Mouse (Mus musculus): Measurements from ENCODE around the gene Anapc2. TPM values are rescaled to one million over a fixed set of nuclear protein-coding genes. Genes with fewer than 3 reads are reported as not detected.

Anapc2 gene
- 45.1 and 48.8 TPM in 2 replicates for polyA plus RNA-seq (2015; fragmentation: Nextera tagmentation; extraction: Ambion mirVana)

GRCm38 (mm10) chr2:25271827-25272511 is at the start of gene Anapc2, which contains the start of gene Ssna1:
Gene Anapc2 (plus strand): TSS chr2:25272478.
Gene Ssna1 (minus strand): TSS chr2:25272438.

DNA sequence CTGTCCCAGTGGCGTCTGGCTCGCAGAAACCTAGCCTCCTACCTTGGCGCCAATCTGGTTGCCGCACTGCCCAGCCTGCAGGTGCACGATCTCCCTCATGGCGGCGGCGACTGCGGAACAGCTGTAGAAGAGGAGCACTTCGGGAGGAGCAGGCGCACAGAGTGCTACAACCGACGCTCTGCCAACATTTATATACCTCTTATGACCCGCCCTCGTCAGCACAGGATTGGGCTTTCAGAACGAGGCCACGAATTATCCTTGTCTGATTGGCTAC is 47.8 kb upstream of the Anapc2 start, which contains the start of gene Tubb4b:
Tubb4b (minus strand) TSS at position 211 of the 274 bp plus-strand sequence.

GRCm38 (mm10) chr2:25234050-25234449 is 38.2 kb upstream of the Anapc2 start, which contains the start of gene Slc34a3:
Gene Slc34a3 (minus strand): TSS chr2:25234364.

DNA sequence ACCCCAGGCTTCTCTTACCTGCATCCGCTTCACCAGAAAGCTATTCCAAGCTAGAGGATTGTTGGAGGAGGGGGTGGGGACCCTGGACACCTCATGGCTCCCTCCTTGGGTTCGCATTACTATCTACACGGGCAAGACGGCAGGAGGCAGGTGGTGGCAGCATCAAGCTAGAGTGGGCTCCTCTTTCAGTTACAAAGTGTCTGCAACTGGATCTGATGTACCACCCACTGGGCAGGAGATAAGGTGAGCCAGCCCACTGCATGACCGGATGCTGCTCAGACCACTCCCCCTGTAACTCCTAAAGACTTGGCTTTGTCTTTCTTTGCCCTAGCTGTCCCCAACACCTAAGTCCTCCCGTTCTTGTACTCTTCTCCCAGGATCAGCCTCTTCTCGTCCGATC is 35.7 kb upstream of the Anapc2 start, which contains the start of gene Rnf224:
Rnf224 (minus strand) TSS at position 174 of the 400 bp plus-strand sequence.

GRCm38 (mm10) chr2:25242101-25242506 is 30.2 kb upstream of the Anapc2 start, which contains the start of the genes Rnf208 and Cysrt1:
Gene Rnf208 (plus strand): TSS chr2:25242255.
Gene Cysrt1 (minus strand): TSS chr2:25242452.

GRCm38 (mm10) chr2:25246183-25247072 is 25.9 kb upstream of the Anapc2 start, which contains the start of gene AL732309.1:
Gene AL732309.1 (minus strand): TSS chr2:25246863.

GRCm38 (mm10) chr2:25255284-25255779 is 16.9 kb upstream of the Anapc2 start, which contains the start of gene Tmem203:
Gene Tmem203 (plus strand): TSS chr2:25255439.

GRCm38 (mm10) chr2:25262291-25262767 is 9.9 kb upstream of the Anapc2 start, which contains the start of gene Tprn:
Gene Tprn (plus strand): TSS chr2:25262618.

DNA sequence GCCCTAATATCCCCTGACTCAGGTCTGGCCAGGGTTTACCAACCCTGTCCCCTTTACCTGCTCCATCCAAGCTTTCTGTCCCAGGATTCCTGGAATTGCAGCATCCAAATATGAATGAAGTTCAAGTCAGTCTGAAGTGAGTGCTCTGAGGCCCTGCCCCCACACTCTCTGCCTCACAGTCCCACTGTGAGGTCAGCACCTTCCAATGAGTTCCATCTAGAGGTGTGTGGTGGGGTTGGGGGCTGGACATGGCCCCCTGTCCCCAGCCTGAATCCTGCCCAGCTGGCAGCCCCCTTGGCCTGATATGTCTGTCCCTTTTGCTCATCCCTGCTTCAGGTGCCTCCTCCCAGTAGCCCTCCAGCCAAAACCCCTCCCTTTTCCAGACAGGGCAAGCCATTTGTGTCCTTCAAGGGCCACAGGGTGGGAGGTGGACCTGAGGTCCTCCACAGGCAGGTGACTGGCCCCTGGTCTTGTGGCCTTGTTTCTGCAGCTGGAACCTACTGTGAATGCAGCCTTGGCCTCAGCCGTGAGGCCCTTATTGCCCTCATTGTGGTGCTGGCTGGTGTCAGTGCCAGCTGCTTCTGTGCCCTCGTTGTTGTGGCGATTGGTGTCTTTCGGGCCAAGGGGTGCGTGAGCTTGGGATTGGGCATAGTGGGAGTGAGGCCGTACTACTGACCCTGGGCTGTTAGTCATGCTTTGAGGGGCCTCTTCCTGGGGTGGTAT is 15.8 kb downstream of the Anapc2 start, which contains the start of gene Tmem210:
Tmem210 (plus strand) TSS at position 219 of the 723 bp plus-strand sequence.

GRCm38 (mm10) chr2:25289651-25290050 is 17.4 kb downstream of the Anapc2 start, which contains the start of gene Lrrc26:
Gene Lrrc26 (plus strand): TSS chr2:25289915.

GRCm38 (mm10) chr2:25318971-25319773 is 46.9 kb downstream of the Anapc2 start, which contains the start of gene Grin1:
Gene Grin1 (minus strand): TSS chr2:25319187.

DNA sequence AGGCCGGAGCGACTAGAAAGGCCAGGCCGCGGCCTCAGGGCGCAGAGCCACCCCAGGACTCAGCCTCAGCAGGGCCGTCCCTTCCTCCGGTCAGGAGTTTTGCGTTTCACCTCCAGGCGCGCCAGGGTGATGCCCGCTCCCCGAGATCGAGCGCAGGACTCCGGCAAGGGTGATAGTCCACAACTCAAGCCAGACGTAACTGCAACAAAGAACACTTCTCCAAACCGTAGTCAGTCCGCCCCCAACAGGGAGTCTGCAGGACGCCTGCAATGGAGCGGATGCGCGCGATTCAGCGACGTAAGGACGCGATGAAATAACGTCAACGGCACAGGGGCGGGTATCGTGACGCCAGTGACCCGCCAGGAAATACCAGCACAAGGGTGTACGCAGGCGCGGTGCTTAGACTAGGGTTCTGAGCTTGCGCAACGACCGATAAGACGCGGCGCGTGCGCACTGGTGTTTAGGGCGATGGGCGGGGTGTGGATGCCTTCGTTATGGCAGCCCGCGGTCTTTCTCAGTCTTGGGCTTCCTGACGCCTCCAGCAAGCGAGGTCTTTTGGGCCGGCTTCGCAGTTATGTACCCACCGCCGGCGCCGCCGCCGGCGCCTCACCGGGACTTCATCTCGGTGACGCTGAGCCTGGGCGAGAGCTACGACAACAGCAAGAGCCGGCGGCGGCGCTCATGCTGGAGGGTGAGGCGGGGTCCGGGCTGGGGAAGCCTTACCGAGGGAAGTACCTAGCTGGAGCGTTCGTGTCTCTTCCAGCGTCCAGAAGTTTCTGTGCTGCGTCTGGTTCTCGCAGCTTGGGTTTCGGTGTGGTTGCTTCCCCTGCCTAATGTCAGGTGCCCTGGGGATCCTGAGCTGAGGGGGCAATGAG is 60.2 kb downstream of the Anapc2 start, which contains the start of gene Man1b1:
Man1b1 (plus strand) TSS at position 53 of the 875 bp plus-strand sequence.

Other genes starting within 250 kb of the Anapc2 start
- 16.5 and 22.2 TPM in 2 replicates for gene Nsmf, start 218.1 kb upstream of the Anapc2 start, polyA plus RNA-seq (2015; fragmentation: Nextera tagmentation; extraction: Ambion mirVana)
- not detected in 2 replicates for gene Entpd8, start 192.2 kb upstream of the Anapc2 start, polyA plus RNA-seq (2015; fragmentation: Nextera tagmentation; extraction: Ambion mirVana)
- gene Noxa1, start 177.3 kb upstream of the Anapc2 start, polyA plus RNA-seq (2015; fragmentation: Nextera tagmentation; extraction: Ambion mirVana): 0.07 and 0.21 TPM in 2 replicates
- gene Nrarp, start 91.7 kb upstream of the Anapc2 start, polyA plus RNA-seq (2015; fragmentation: Nextera tagmentation; extraction: Ambion mirVana): 5.3 and 5.6 TPM in 2 replicates
- gene Tor4a, start 75.6 kb upstream of the Anapc2 start, polyA plus RNA-seq (2015; fragmentation: Nextera tagmentation; extraction: Ambion mirVana): 9.0 and 12.1 TPM in 2 replicates
- gene Nelfb, start 61.0 kb upstream of the Anapc2 start, polyA plus RNA-seq (2015; fragmentation: Nextera tagmentation; extraction: Ambion mirVana): 46.6 and 50.8 TPM in 2 replicates
- not detected in 2 replicates for gene Stpg3, start 57.8 kb upstream of the Anapc2 start, polyA plus RNA-seq (2015; fragmentation: Nextera tagmentation; extraction: Ambion mirVana)
- gene Fam166a, start 53.7 kb upstream of the Anapc2 start, polyA plus RNA-seq (2015; fragmentation: Nextera tagmentation; extraction: Ambion mirVana): 0.82 and 1.2 TPM in 2 replicates
- gene Tubb4b, start 47.8 kb upstream of the Anapc2 start, polyA plus RNA-seq (2015; fragmentation: Nextera tagmentation; extraction: Ambion mirVana): 605 and 682 TPM in 2 replicates
- 0.07 TPM in 1 of 2 replicates, not detected in the other for gene Slc34a3, start 38.1 kb upstream of the Anapc2 start, polyA plus RNA-seq (2015; fragmentation: Nextera tagmentation; extraction: Ambion mirVana)
- gene Rnf224, start 35.7 kb upstream of the Anapc2 start, polyA plus RNA-seq (2015; fragmentation: Nextera tagmentation; extraction: Ambion mirVana): 0.10 TPM in 1 of 2 replicates, not detected in the other
- gene Rnf208, start 30.2 kb upstream of the Anapc2 start, polyA plus RNA-seq (2015; fragmentation: Nextera tagmentation; extraction: Ambion mirVana): 0.69 and 0.85 TPM in 2 replicates
- not detected in 2 replicates for gene Cysrt1, start 30.0 kb upstream of the Anapc2 start, polyA plus RNA-seq (2015; fragmentation: Nextera tagmentation; extraction: Ambion mirVana)
- 2.9 and 3.5 TPM in 2 replicates for gene AL732309.1, start 25.6 kb upstream of the Anapc2 start, polyA plus RNA-seq (2015; fragmentation: Nextera tagmentation; extraction: Ambion mirVana)
- 31.2 and 35.2 TPM in 2 replicates for gene Tmem203, start 17.0 kb upstream of the Anapc2 start, polyA plus RNA-seq (2015; fragmentation: Nextera tagmentation; extraction: Ambion mirVana)
- 7.7 and 9.0 TPM in 2 replicates for gene Tprn, start 9.9 kb upstream of the Anapc2 start, polyA plus RNA-seq (2015; fragmentation: Nextera tagmentation; extraction: Ambion mirVana)
- 176 and 182 TPM in 2 replicates for gene Ssna1, start within 50 bp of the Anapc2 start, polyA plus RNA-seq (2015; fragmentation: Nextera tagmentation; extraction: Ambion mirVana)
- gene Tmem210, start 15.7 kb downstream of the Anapc2 start, polyA plus RNA-seq (2015; fragmentation: Nextera tagmentation; extraction: Ambion mirVana): not detected in 2 replicates
- not detected in 2 replicates for gene Lrrc26, start 17.4 kb downstream of the Anapc2 start, polyA plus RNA-seq (2015; fragmentation: Nextera tagmentation; extraction: Ambion mirVana)
- 0.06 TPM in 1 of 2 replicates, not detected in the other for gene Grin1, start 46.7 kb downstream of the Anapc2 start, polyA plus RNA-seq (2015; fragmentation: Nextera tagmentation; extraction: Ambion mirVana)
- gene Man1b1, start 59.9 kb downstream of the Anapc2 start, polyA plus RNA-seq (2015; fragmentation: Nextera tagmentation; extraction: Ambion mirVana): 30.8 and 37.7 TPM in 2 replicates
- 8.5 and 10.1 TPM in 2 replicates for gene Dpp7, start 83.9 kb downstream of the Anapc2 start, polyA plus RNA-seq (2015; fragmentation: Nextera tagmentation; extraction: Ambion mirVana)
- 20.1 and 27.6 TPM in 2 replicates for gene Uap1l1, start 93.2 kb downstream of the Anapc2 start, polyA plus RNA-seq (2015; fragmentation: Nextera tagmentation; extraction: Ambion mirVana)
- gene Sapcd2, start 99.8 kb downstream of the Anapc2 start, polyA plus RNA-seq (2015; fragmentation: Nextera tagmentation; extraction: Ambion mirVana): 28.3 and 28.4 TPM in 2 replicates
- 1.3 and 2.0 TPM in 2 replicates for gene Entpd2, start 123.4 kb downstream of the Anapc2 start, polyA plus RNA-seq (2015; fragmentation: Nextera tagmentation; extraction: Ambion mirVana)
- 11.4 and 14.1 TPM in 2 replicates for gene Npdc1, start 126.9 kb downstream of the Anapc2 start, polyA plus RNA-seq (2015; fragmentation: Nextera tagmentation; extraction: Ambion mirVana)
- gene Fut7, start 150.8 kb downstream of the Anapc2 start, polyA plus RNA-seq (2015; fragmentation: Nextera tagmentation; extraction: Ambion mirVana): 1.7 and 2.6 TPM in 2 replicates
- 1.5 and 1.6 TPM in 2 replicates for gene Abca2, start 156.2 kb downstream of the Anapc2 start, polyA plus RNA-seq (2015; fragmentation: Nextera tagmentation; extraction: Ambion mirVana)
- 4.8 and 4.9 TPM in 2 replicates for gene Clic3, start 184.4 kb downstream of the Anapc2 start, polyA plus RNA-seq (2015; fragmentation: Nextera tagmentation; extraction: Ambion mirVana)
- gene Paxx, start 188.6 kb downstream of the Anapc2 start, polyA plus RNA-seq (2015; fragmentation: Nextera tagmentation; extraction: Ambion mirVana): 22.5 and 28.9 TPM in 2 replicates
- 1.7 and 2.4 TPM in 2 replicates for gene Ptgds, start 197.6 kb downstream of the Anapc2 start, polyA plus RNA-seq (2015; fragmentation: Nextera tagmentation; extraction: Ambion mirVana)
- gene Lcn12, start 221.4 kb downstream of the Anapc2 start, polyA plus RNA-seq (2015; fragmentation: Nextera tagmentation; extraction: Ambion mirVana): not detected in 2 replicates
- gene Fbxw5, start 228.3 kb downstream of the Anapc2 start, polyA plus RNA-seq (2015; fragmentation: Nextera tagmentation; extraction: Ambion mirVana): 30.8 and 34.7 TPM in 2 replicates
- gene C8g, start 229.2 kb downstream of the Anapc2 start, polyA plus RNA-seq (2015; fragmentation: Nextera tagmentation; extraction: Ambion mirVana): 2.9 and 3.8 TPM in 2 replicates